Mouse (Mus musculus): ENCODE data around the gene Sohlh2. TPM values are rescaled to one million over a fixed set of nuclear protein-coding genes. Genes with fewer than 3 reads are reported as not detected.

Gene Sohlh2
- total RNA-seq (2023): not detected

DNA sequence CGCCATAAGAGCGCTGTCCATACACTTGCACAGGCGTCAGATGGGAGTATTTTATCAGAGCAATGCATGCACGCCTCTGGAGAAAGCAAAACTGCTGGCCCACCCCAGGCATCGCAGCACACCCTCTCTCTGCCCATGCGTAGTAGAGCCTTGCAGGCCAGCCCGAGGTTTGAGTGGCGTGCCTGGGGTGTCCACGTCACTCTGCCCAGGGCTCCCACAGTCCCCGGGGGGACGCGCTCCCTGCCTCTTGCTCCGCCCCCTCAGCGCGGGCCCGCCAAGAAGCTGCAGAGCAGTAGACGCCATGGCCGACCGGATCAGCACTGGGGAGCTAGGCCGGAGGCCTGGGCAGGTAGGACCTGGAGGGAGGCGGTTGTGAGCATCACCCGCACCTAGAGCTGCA lies at the start of gene Sohlh2:
TSS of gene Sohlh2 (plus strand) at position 263 of the 400 bp plus-strand sequence.

DNA sequence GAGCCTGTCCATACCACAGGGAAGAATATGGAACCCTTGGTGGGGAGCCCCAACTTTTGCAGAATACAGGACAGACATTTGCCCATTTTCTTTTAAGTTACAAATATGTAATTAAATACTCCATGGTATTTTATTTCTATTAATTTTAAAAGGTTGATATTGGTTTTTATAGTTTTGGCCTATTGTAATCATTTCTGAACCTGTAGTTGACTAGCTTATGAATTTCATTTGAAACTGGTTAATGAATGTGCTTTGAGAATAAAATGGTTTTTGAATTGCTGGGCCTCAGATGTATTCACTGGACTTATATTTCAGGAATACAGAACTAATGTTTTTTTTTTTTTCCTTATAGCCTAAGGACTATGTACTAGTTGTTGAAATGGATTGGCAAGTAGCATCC lies 44.8 kb upstream of the Sohlh2 start, which contains the start of gene Ccdc169:
TSS of gene Ccdc169 (plus strand) at position 301 of the 400 bp plus-strand sequence.

DNA sequence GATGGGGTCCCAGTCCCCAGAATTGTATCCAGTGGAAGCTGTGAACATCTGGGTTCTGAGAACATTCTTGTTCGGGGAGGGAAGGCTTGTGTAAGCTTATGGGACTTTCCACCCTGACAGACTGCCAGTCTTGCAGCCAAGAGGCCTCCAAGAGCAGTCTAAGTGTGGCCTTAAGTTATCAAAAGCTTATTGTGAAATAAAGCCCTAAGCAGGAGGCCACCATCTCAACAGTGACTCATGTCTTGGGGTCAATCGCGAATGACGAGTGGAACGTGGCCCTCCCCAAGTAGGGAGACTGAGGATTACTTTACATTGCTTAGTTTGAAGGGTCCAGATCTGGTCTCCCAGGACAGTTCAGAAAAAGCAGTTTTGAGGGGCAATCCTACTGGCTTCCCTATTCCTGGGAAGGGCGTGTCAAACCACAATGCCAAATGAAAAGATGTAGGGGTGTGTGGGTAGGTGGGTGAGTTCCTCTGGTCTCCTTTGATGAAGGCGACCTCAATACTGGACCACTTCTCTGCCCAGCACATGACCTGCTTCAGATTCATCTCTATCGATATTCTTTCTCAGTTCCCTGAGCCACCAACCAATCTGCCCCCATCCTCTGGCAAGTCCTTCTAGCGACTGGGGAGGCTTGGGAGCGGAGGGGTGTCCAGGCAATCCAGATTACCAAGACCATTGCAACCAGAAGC lies 60.0 kb downstream of the Sohlh2 start, which contains the start of gene Dclk1:
TSS of gene Dclk1 (plus strand) at position 635 of the 692 bp plus-strand sequence.

Other genes with a start within 250 kb of the Sohlh2 start
- not detected for gene Ccna1, start 126.5 kb upstream of the Sohlh2 start, total RNA-seq (2023)
- 10 to 100 TPM; 12.6 to 14.5 TPM for gene Spg20, start 69.9 kb upstream of the Sohlh2 start, total RNA-seq (2023)
- not detected for gene Ccdc169, start 44.7 kb upstream of the Sohlh2 start, total RNA-seq (2023)
- gene Dclk1, start 60.3 kb downstream of the Sohlh2 start, total RNA-seq (2023): under 1 TPM in 1 of 2 experiments, not detected in 1; 0.42 TPM

Data from monocyte, adult 59 days (primary cell).